Mouse (Mus musculus): ENCODE measurements around the gene Gm14435. TPM values are rescaled to one million over a fixed set of nuclear protein-coding genes. Genes with fewer than 3 reads are reported as not detected.
"Not testable (repeated sequence)": the region's sequence is repeated elsewhere in the genome, so short reads cannot be mapped to it uniquely, and the experiment has no call there.

Gene Gm14435
- 3.4 and 3.9 TPM in 2 replicates for polyA plus RNA-seq (2015; fragmentation: Nextera tagmentation; extraction: Ambion mirVana)

DNA sequence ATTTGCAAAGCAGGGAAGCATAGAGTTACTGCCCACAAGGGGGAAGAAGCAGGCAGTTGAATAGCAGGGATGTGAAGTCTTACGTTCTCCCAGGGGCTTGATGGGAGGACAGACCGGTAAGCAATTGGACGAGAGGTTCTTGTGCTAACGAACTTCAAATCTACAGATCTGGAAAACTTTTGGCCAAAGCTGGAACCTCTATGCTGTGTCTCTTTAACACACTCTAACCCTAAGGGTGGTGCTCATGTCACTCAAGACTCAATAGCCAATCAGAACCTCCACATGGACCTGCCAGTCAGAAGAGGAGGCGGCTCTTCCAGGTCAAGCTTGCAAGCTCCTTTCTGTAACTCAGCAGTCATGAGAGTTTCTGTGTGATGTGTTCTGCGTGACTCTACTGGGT lies at the start of gene Gm14435:
Gm14435 (plus strand) TSS at position 301 of the 400 bp plus-strand sequence.
- not testable (repeated sequence) for H3K4me2 ChIP-seq; H3K4me3 ChIP-seq (replicated peaks); H3K27me3 ChIP-seq; H3K9me3 ChIP-seq (replicated peaks); H3K9ac ChIP-seq; H3K27ac ChIP-seq (replicated peaks); H3K4me1 ChIP-seq (replicated peaks); H3K36me3 ChIP-seq (replicated peaks); ATAC-seq (ENCODE audit: insufficient read depth)
- no CpG with 5 or more reads among the region's 6 CpGs for WGBS (ENCODE audit: insufficient replicate concordance)

Other genes starting within 250 kb of the Gm14435 start
- gene 2210418O10Rik, start 197.0 kb upstream of the Gm14435 start, polyA plus RNA-seq (2015; fragmentation: Nextera tagmentation; extraction: Ambion mirVana), result 2.7 and 3.7 TPM in 2 replicates
- not detected in 2 replicates for gene Gm11009, start 104.1 kb upstream of the Gm14435 start, polyA plus RNA-seq (2015; fragmentation: Nextera tagmentation; extraction: Ambion mirVana)
- gene Gm14434, start 63.2 kb downstream of the Gm14435 start, polyA plus RNA-seq (2015; fragmentation: Nextera tagmentation; extraction: Ambion mirVana), result 1.9 TPM in 1 of 2 replicates, not detected in the other
- not detected in 2 replicates for gene Zfp967, start 97.5 kb downstream of the Gm14435 start, polyA plus RNA-seq (2015; fragmentation: Nextera tagmentation; extraction: Ambion mirVana)
- 1.9 and 3.0 TPM in 2 replicates for gene Gm14308, start 212.8 kb downstream of the Gm14435 start, polyA plus RNA-seq (2015; fragmentation: Nextera tagmentation; extraction: Ambion mirVana)
- 1.8 and 2.3 TPM in 2 replicates for gene Zfp973, start 246.9 kb downstream of the Gm14435 start, polyA plus RNA-seq (2015; fragmentation: Nextera tagmentation; extraction: Ambion mirVana)